Mouse (Mus musculus) adrenal gland, adult 2 months (tissue): Measurements from ENCODE around the gene Tia1. TPM values are rescaled to one million over a fixed set of nuclear protein-coding genes. Genes with fewer than 3 reads are reported as not detected.

ENCODE experiments used
- DNase-seq: peaks from one replicate; pipeline ENCODE4 v3.0.0; 2021
- polyA plus RNA-seq: library from polyadenylated mRNA; depleted of rRNA; stranded (reverse); fragments of >200 nt; gene quantifications from 2 replicates; pipeline ENCODE4 v1.2.3, GENCODE M21; 2012
- total RNA-seq, 2 experiments: library from RNA; stranded (reverse); gene quantifications; 2 replicates each; pipeline ENCODE4 v1.2.3; 2021

Tia1 gene
- total and polyA plus RNA-seq, 3 experiments = 14.2 to 44.0 (median 42.7) TPM

DNA sequence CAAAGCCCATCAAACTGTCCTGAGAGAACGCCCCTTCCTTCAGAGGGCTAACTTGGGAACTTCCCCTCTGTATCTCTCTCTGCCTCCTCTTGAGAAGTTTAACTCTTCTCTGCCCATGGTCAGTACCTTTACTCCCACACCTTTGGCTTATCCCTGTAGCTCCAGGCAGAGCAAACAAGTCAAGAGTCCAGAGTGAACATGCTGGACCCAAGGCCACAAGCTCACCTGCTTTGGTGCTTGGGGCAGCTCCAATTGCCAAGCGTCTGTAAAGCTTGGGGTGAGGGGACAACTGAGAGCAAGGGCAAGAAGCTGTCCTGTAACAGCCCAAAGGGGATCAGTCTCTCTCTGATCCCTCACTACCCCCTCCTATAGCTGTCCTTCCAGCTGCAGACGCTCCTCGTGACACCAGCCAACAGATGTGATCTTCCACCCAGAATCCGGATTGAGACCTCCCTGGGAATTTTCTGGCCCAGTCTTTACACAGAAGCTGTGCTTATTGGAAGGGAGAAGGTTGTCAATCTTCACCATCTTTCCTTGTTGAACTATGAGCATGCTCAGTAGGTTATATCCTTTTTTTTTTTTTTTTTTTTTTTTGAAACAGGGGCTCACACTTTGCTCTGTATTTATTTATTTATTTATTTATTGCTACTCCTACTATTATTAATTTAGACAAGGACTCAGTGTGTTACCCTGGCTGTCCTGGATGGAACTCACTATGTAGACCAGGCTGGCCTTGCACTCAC, 18.5 kb upstream of the Tia1 start:
- no peak for DNase-seq

DNA sequence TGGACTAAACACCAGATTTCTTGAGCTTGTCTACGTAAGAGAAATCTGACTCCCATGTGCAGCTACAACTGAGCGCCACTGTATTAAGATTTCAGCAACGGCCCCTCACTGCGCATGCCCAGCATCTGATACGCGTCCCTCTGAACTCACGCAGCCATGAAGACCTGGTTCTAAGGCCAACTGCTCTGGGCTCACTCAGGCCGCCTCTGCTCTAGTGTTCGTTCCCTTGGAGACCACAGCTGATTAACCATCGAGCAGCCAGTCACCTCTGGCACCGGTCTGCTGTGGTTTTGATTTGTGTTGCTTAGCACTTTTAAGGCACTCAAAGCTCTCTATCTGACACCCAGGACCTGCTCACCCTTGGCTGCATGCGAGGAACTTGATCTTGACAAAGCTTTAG, 16.7 kb upstream of the Tia1 start:
- DNase-seq = no peak

- no peak for DNase-seq
These were observed 15.6 kb upstream of the Tia1 start for GRCm38 (mm10) chr6:86388461-86388860.

DNA sequence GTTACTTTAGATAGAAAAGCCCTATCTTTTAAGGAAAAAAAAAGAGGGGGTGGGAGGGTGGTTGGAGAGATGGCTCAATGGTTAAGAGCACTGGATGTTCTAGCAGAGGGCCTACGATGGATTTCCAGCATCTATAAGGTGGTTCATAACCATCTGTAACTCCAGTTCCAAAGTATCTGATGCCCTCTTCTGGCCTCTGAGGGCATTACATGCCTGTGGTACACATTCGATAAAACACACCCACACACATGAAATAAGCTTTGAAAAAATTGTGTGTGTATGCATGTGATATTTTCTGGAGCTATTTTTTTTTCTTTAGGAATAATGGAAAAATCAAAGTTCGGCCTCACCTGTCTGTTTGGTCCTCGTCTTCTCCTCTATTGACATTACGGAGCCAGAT, 12.7 kb upstream of the Tia1 start:
- no peak for DNase-seq

GRCm38 (mm10) chr6:86393187-86393586, 10.8 kb upstream of the Tia1 start:
- no peak for DNase-seq

DNA sequence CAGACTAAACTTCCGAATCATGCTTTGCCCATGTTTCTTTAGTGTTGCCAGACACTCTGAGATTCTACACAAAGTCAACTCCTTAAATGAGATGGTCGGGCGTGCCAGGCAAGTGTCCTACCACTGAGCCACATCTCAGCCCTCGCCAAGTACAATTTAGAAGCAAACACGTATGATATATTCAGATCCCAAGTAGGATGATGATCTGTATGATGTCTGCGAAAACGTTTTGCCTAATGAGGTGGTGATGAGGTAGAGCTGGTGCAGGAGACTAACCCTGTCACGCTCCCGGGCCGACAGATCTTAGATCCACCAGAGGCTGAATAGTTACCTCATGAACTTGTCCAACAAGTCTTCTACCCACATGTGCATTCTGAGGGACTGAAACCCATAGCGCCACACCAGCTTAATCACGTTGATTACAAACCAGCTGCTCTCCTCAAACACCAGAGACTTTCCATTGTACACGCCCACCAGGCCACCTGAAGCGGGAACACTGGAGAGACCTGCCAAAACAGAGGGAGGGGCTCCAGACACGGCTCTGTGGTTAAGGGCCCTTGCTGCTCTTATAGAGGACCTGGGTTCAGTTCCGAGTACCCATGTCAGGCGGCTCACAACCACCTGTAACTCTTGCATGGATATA, 9.8 kb upstream of the Tia1 start:
- no peak for DNase-seq

DNA sequence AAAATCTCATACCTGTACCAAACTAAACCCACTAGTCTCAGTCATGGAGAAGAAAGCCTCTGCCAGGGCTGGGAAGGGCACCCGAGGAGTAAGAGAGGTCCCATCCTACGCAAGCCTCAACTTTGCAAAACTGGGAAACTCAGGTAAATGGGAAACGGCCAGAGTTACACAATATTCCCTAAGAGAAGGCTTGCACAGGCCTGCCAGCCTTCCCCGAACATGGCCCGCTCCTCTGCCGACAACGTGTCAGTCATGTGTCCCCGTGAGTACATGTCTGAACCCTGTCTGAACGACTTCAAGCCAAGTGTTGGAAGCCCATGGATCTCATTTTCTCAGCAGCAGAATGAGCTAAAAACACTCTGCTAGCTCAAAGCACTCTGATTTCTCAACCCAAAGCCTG, 9.0 kb upstream of the Tia1 start:
- DNase-seq = no peak

DNA sequence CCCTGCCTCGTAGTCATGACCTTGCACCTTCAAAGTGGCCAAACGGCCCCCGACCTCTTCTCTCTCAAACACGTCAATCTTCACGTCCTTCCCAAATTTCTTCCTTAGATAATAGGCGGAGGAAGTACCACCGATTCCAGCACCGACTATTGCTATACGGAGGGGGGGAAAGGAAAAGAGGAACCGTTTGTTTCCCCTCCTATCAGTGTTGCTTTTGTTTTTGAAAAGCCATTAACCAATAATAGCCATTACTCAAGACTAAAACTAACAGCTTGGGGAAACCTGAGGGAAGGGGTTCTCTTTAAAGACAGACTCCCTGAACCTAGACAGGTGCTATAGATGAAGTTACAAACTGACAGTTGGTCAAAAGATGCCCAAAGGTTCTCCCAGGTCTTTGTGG, 8.1 kb upstream of the Tia1 start:
- DNase-seq = no peak

GRCm38 (mm10) chr6:86396581-86397256, 7.3 kb upstream of the Tia1 start, which contains the start of gene Pcyox1:
Gene Pcyox1, minus strand, starts transcription at chr6:86397154.
- DNase-seq = peak; percentile 95

DNA sequence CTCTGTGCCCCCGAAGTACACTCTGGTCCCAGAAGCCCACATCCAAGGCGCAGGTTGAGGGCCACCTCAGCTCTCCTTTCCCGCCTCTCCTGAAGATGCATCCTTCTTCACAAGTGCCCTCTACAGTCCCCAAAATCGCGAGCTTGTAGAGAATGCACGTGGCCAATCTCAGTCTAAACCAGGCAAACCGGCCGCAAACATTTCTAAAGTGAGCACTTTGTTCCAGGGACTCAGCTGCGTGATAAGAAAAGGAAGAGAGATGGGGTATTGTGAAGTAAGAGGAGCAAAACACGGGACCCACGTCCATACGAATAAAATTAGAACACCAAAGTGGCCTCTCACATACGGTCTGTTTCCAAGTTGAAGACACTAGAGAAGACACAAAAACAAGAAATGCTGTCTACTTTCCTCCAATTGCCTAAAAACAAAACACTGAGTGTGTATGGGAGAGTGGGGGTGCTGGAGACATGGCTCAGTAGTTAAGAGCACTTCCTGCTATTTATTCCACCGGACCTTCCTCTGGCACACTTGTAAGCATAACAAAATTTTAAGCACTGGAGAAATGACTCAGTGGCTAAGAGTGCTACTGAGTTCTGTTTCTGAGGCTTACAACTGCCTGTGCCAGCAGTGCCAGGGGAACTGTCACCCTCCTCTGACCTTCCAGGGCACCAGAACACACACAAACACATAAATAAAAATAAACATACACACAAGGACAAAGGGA, 6.6 kb upstream of the Tia1 start:
- DNase-seq = no peak

GRCm38 (mm10) chr6:86398986-86399385, 5.0 kb upstream of the Tia1 start:
- no peak for DNase-seq

GRCm38 (mm10) chr6:86399995-86400394, 4.0 kb upstream of the Tia1 start:
- DNase-seq = no peak

DNA sequence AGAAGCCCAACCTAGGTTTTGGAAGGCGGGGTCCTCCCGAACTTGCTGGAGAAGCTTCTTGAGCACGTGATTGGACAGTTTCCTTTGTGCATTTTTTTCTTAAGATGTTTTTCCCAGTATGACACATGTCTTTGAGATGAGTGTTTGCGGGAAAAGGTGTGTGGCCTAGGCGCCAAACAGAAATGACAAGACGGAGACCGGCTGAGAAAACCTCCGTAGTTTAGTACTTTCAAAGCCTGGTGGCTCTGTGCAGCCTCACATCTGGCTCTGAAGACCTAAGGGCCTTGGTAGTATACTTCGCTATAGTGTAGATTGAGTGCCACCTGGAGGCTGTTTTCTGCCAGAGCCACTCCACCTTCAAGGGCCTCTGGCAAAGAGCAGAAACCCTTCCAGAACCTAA, 3.0 kb upstream of the Tia1 start:
- peak; percentile 87 for DNase-seq

- no peak for DNase-seq
These were observed 1.1 kb upstream of the Tia1 start for GRCm38 (mm10) chr6:86402681-86403607.

- peak; percentile 86 for DNase-seq
These were observed 305 bp upstream of the Tia1 start for GRCm38 (mm10) chr6:86403728-86404099.

DNA sequence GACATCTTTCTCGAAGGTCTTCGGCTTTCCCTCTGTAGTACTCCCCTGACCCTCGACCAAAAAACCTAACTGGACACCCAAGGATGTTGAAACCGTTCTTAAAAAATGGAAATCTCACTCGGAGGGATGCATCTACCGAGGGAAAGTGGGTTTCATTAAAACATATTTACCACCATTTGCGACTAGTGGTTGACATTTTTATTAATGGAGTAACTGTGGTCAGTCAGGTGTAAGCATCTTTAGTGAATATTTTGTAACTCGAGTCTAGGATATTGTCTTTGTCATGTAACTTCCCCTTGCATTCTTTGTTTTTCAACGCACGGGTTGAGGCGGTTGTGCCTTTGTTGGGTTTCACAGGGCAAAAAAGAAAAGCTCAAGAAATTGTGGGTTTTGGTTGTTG, 977 bp downstream of the Tia1 start:
- no peak for DNase-seq

- no peak for DNase-seq
These were observed 2.3 kb downstream of the Tia1 start for GRCm38 (mm10) chr6:86406306-86406705.

DNA sequence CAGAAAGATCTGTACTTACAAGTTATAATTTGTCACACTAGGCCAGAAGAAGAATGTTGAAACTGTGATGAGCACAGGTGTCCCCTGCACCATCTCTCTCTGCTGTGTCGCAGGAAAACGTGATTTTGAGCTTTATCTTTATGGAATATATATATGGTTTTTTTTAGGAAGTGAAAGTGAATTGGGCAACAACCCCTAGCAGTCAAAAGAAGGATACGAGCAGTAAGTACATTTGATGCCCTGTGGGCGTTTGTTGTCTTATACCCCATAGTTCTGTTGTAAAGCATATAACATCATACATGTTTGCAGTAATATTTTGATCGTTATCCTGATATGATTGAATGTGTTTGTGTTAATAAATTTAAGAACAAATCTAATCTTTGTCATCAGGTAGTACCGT, 14.7 kb downstream of the Tia1 start:
- DNase-seq = no peak

DNA sequence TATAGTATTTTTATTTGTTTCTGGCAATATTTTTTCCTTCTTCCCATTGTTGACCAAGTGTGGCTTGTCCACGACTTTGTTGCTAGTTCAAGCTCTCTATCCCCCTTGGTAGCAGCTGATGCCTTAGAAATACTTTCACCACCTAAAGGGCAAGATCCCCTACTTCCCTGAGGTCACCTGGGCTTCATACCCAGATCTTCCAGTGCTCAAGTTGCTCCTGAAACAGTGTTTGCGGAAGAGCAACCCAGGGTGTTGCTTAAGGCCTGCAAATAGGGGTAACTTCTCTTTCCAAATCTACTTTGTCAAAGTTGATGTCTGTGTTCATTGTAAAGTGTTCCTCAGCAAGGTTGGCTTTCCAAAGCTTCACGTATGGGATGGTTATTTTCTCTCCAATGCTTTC, 15.2 kb downstream of the Tia1 start:
- no peak for DNase-seq

GRCm38 (mm10) chr6:86420491-86420890, 16.5 kb downstream of the Tia1 start:
- DNase-seq = no peak

- no peak for DNase-seq
These were observed 22.3 kb downstream of the Tia1 start, which contains the start of gene Gm44790 for GRCm38 (mm10) chr6:86426358-86426757. Gene Gm44790, plus strand, starts transcription at chr6:86426658.
